Mouse (Mus musculus): ENCODE measurements at regions not wholly inside any gene's neighbourhood (a gene's known extent, or its start where the extent isn't known, plus 50 kb on each side); places are given as distances from the start of the nearest gene placed in this dataset.

GRCm38 (mm10) chr6:120596717-120597116 is 65.6 kb upstream of the Hdhd5 start:
- no peaks in the 10 kb centered on the region for H3K36me3 ChIP-seq (ENCODE audit: control insufficient read depth, insufficient read depth, low read length)

GRCm38 (mm10) chr6:120594463-120594862 is 63.3 kb upstream of the Hdhd5 start:
- no peak overlapping the region for H3K4me3 ChIP-seq (ENCODE audit: low read depth, low read length)
- WGBS, result 90% methylated on average over 8 of the region's 8 CpGs
- no peak overlapping the region for H3K4me2 ChIP-seq (ENCODE audit: low read length)
- no peak overlapping the region for H3K9ac ChIP-seq (ENCODE audit: low read length)
- H3K27ac ChIP-seq (ENCODE audit: low read depth, low read length), result no peak overlapping the region
- DNase-seq (ENCODE audit: low spot score), result no peak
- H3K27me3 ChIP-seq (replicated peaks; ENCODE audit: control insufficient read depth, insufficient read depth, low read length), result no peaks in the 10 kb centered on the region
- no peaks in the 10 kb centered on the region for H3K36me3 ChIP-seq (ENCODE audit: control insufficient read depth, insufficient read depth, low read length)
- no peaks in the 10 kb centered on the region for H3K9me3 ChIP-seq (replicated peaks; ENCODE audit: control insufficient read depth, low read length)
- ATAC-seq, result no peak
- H3K4me1 ChIP-seq (ENCODE audit: control insufficient read depth, insufficient read depth, low read length), result peaks cover 8% of the 10 kb centered on the region; the same call in 1 of the 2 replicates

More at GRCm38 (mm10) chr6:120596717-120597116, 65.6 kb upstream of the Hdhd5 start:
- Histone ChIP-seq H3K27ac (ENCODE audit: low read depth, low read length) (no peak overlapping the region), H3K4me1 (ENCODE audit: control insufficient read depth, insufficient read depth, low read length) (peaks cover 8% of the 10 kb centered on the region; the same call in 1 of the 2 replicates), H3K4me3 (ENCODE audit: low read depth, low read length) (no peak overlapping the region), H3K27me3 (replicated peaks; ENCODE audit: control insufficient read depth, insufficient read depth, low read length) (no peaks in the 10 kb centered on the region), H3K9ac (ENCODE audit: low read length) (no peak overlapping the region), H3K9me3 (replicated peaks; ENCODE audit: control insufficient read depth, low read length) (no peaks in the 10 kb centered on the region), H3K4me2 (ENCODE audit: low read length) (no peak overlapping the region)
- DNase-seq (ENCODE audit: low spot score), result no peak
- WGBS, result 85% methylated on average over 3 of the region's 3 CpGs
- ATAC-seq, result no peak

- Histone ChIP-seq H3K36me3 (ENCODE audit: control insufficient read depth, insufficient read depth, low read length) (no peaks in the 10 kb centered on the region), H3K27me3 (replicated peaks; ENCODE audit: control insufficient read depth, insufficient read depth, low read length) (no peaks in the 10 kb centered on the region), H3K9me3 (replicated peaks; ENCODE audit: control insufficient read depth, low read length) (no peaks in the 10 kb centered on the region), H3K9ac (ENCODE audit: low read length) (no peak overlapping the region), H3K4me3 (ENCODE audit: low read depth, low read length) (no peak overlapping the region), H3K4me2 (ENCODE audit: low read length) (peak overlapping the region; percentile 20), H3K27ac (ENCODE audit: low read depth, low read length) (0 out of 2 replicates have a peak overlapping the region, but pooled peaks have one; percentile 29), H3K4me1 (ENCODE audit: control insufficient read depth, insufficient read depth, low read length) (peaks cover 8% of the 10 kb centered on the region; the same call in 1 of the 2 replicates)
- DNase-seq (ENCODE audit: low spot score), result peak; percentile 64
- peak; percentile 50 for ATAC-seq
- 30% methylated on average over 7 of the region's 7 CpGs for WGBS
Measured at GRCm38 (mm10) chr6:120592705-120593104, 61.6 kb upstream of the Hdhd5 start.

GRCm38 (mm10) chr6:120592031-120592681 is 61.0 kb upstream of the Hdhd5 start:
- DNase-seq (ENCODE audit: low spot score) (peak; percentile 53), ATAC-seq (peak; percentile 55)

GRCm38 (mm10) chr6:120590191-120590590 is 59.1 kb upstream of the Hdhd5 start:
- no peak for DNase-seq (ENCODE audit: low spot score)

More at GRCm38 (mm10) chr6:120592031-120592681, 61.0 kb upstream of the Hdhd5 start:
- Histone ChIP-seq H3K9ac (ENCODE audit: low read length) (no peak overlapping the region), H3K4me3 (ENCODE audit: low read depth, low read length) (no peak overlapping the region), H3K27ac (ENCODE audit: low read depth, low read length) (0 out of 2 replicates have a peak overlapping the region, but pooled peaks have one; percentile 29), H3K4me2 (ENCODE audit: low read length) (peak overlapping the region; percentile 20), H3K4me1 (ENCODE audit: control insufficient read depth, insufficient read depth, low read length) (peaks cover 8% of the 10 kb centered on the region; the same call in 1 of the 2 replicates), H3K27me3 (replicated peaks; ENCODE audit: control insufficient read depth, insufficient read depth, low read length) (no peaks in the 10 kb centered on the region), H3K9me3 (replicated peaks; ENCODE audit: control insufficient read depth, low read length) (no peaks in the 10 kb centered on the region), H3K36me3 (ENCODE audit: control insufficient read depth, insufficient read depth, low read length) (no peaks in the 10 kb centered on the region)
- WGBS, result 1% methylated on average over 17 of the region's 17 CpGs

GRCm38 (mm10) chr6:120588701-120589659 is 57.9 kb upstream of the Hdhd5 start:
- no peak overlapping the region for H3K9ac ChIP-seq (ENCODE audit: low read length)
- H3K27me3 ChIP-seq (replicated peaks; ENCODE audit: control insufficient read depth, insufficient read depth, low read length), result no peaks in the 10 kb centered on the region
- no peak overlapping the region for H3K4me3 ChIP-seq (ENCODE audit: low read depth, low read length)
- peaks cover 8% of the 10 kb centered on the region; the same call in 1 of the 2 replicates for H3K4me1 ChIP-seq (ENCODE audit: control insufficient read depth, insufficient read depth, low read length)
- 90% methylated on average over 11 of the region's 11 CpGs for WGBS
- no peak overlapping the region for H3K4me2 ChIP-seq (ENCODE audit: low read length)
- DNase-seq (ENCODE audit: low spot score) (no peak), ATAC-seq (no peak)
- H3K9me3 ChIP-seq (replicated peaks; ENCODE audit: control insufficient read depth, low read length), result no peaks in the 10 kb centered on the region
- no peak overlapping the region for H3K27ac ChIP-seq (ENCODE audit: low read depth, low read length)
- no peaks in the 10 kb centered on the region for H3K36me3 ChIP-seq (ENCODE audit: control insufficient read depth, insufficient read depth, low read length)

More at GRCm38 (mm10) chr6:120590191-120590590, 59.1 kb upstream of the Hdhd5 start:
- Histone ChIP-seq H3K4me2 (ENCODE audit: low read length) (no peak overlapping the region), H3K4me3 (ENCODE audit: low read depth, low read length) (no peak overlapping the region), H3K9ac (ENCODE audit: low read length) (no peak overlapping the region), H3K4me1 (ENCODE audit: control insufficient read depth, insufficient read depth, low read length) (peaks cover 8% of the 10 kb centered on the region; the same call in 1 of the 2 replicates), H3K36me3 (ENCODE audit: control insufficient read depth, insufficient read depth, low read length) (no peaks in the 10 kb centered on the region), H3K27ac (ENCODE audit: low read depth, low read length) (no peak overlapping the region), H3K27me3 (replicated peaks; ENCODE audit: control insufficient read depth, insufficient read depth, low read length) (no peaks in the 10 kb centered on the region), H3K9me3 (replicated peaks; ENCODE audit: control insufficient read depth, low read length) (no peaks in the 10 kb centered on the region)
- WGBS, result 42% methylated on average over 2 of the region's 2 CpGs
- ATAC-seq, result no peak

GRCm38 (mm10) chr6:120585941-120586280 is 54.8 kb upstream of the Hdhd5 start:
- Histone ChIP-seq H3K4me2 (ENCODE audit: low read length) (no peak overlapping the region), H3K9me3 (replicated peaks; ENCODE audit: control insufficient read depth, low read length) (no peaks in the 10 kb centered on the region), H3K9ac (ENCODE audit: low read length) (no peak overlapping the region), H3K36me3 (ENCODE audit: control insufficient read depth, insufficient read depth, low read length) (no peaks in the 10 kb centered on the region), H3K4me1 (ENCODE audit: control insufficient read depth, insufficient read depth, low read length) (peaks cover 2% of the 10 kb centered on the region; the same call in 1 of the 2 replicates), H3K4me3 (ENCODE audit: low read depth, low read length) (no peak overlapping the region), H3K27me3 (replicated peaks; ENCODE audit: control insufficient read depth, insufficient read depth, low read length) (no peaks in the 10 kb centered on the region), H3K27ac (ENCODE audit: low read depth, low read length) (no peak overlapping the region)
- ATAC-seq (no peak), DNase-seq (ENCODE audit: low spot score) (no peak)
- WGBS, result 54% methylated on average over 2 of the region's 2 CpGs

GRCm38 (mm10) chr6:120585118-120585940 is 54.2 kb upstream of the Hdhd5 start:
- Histone ChIP-seq H3K9ac (ENCODE audit: low read length) (no peak overlapping the region), H3K27me3 (replicated peaks; ENCODE audit: control insufficient read depth, insufficient read depth, low read length) (no peaks in the 10 kb centered on the region), H3K36me3 (ENCODE audit: control insufficient read depth, insufficient read depth, low read length) (no peaks in the 10 kb centered on the region), H3K4me1 (ENCODE audit: control insufficient read depth, insufficient read depth, low read length) (peaks cover 6% of the 10 kb centered on the region; the same call in 1 of the 2 replicates), H3K4me2 (ENCODE audit: low read length) (no peak overlapping the region), H3K9me3 (replicated peaks; ENCODE audit: control insufficient read depth, low read length) (no peaks in the 10 kb centered on the region), H3K4me3 (ENCODE audit: low read depth, low read length) (no peak overlapping the region), H3K27ac (ENCODE audit: low read depth, low read length) (no peak overlapping the region)
- ATAC-seq, result no peak
- WGBS, result 46% methylated on average over 9 of the region's 9 CpGs
- no peak for DNase-seq (ENCODE audit: low spot score)

Data from forebrain, embryonic 14.5 days (tissue).